Mouse (Mus musculus) lung, adult 2 months (tissue): ENCODE results near the gene Ccdc90b. TPM values are rescaled to one million over a fixed set of nuclear protein-coding genes. Genes with fewer than 3 reads are reported as not detected.

ENCODE experiments used
- DNase-seq: peaks from one replicate; pipeline ENCODE4 v3.0.0; 2022
- H3K4me1 ChIP-seq: fragments of 200-500 bp; 2 replicates; pipeline ENCODE4 v1.6.1; 2011; ENCODE audit warnings: low read length; ENCODE audit not compliant: control insufficient read depth, insufficient read depth
- H3K4me3 ChIP-seq: fragments of 200-500 bp; replicated peaks from 2 replicates; pipeline ENCODE3; 2011; ENCODE audit warnings: low read depth, mild to moderate bottlenecking, control low read depth, low read length; ENCODE audit errors: extremely low read depth
- CTCF ChIP-seq: fragments of 200-500 bp; IDR thresholded peaks from 2 replicates; pipeline ENCODE4 v1.5.1; 2011; ENCODE audit warnings: mild to moderate bottlenecking, low read length, control low read depth; ENCODE audit not compliant: insufficient read depth
- POLR2A ChIP-seq: fragments of 200-500 bp; IDR thresholded peaks from 2 replicates; pipeline ENCODE4 v1.6.1; 2011; ENCODE audit warnings: low read depth, mild to moderate bottlenecking, control low read depth, low read length, borderline replicate concordance; ENCODE audit errors: extremely low read depth
- WGBS: fragments of 180-500 bp; shearing (Covaris S2); methylation state at CpG from one replicate; pipeline ENCODE4 v1.1.7; 2018; 5-methylcytosine and 5-hydroxymethylcytosine counted together
- polyA plus RNA-seq: library from polyadenylated mRNA; depleted of rRNA; stranded (reverse); fragments of >200 nt; gene quantifications from 2 replicates; pipeline ENCODE4 v1.2.3, GENCODE M21; 2012; rRNA removed

Ccdc90b gene
- polyA plus RNA-seq, 1 experiment = 5.3 TPM

DNA sequence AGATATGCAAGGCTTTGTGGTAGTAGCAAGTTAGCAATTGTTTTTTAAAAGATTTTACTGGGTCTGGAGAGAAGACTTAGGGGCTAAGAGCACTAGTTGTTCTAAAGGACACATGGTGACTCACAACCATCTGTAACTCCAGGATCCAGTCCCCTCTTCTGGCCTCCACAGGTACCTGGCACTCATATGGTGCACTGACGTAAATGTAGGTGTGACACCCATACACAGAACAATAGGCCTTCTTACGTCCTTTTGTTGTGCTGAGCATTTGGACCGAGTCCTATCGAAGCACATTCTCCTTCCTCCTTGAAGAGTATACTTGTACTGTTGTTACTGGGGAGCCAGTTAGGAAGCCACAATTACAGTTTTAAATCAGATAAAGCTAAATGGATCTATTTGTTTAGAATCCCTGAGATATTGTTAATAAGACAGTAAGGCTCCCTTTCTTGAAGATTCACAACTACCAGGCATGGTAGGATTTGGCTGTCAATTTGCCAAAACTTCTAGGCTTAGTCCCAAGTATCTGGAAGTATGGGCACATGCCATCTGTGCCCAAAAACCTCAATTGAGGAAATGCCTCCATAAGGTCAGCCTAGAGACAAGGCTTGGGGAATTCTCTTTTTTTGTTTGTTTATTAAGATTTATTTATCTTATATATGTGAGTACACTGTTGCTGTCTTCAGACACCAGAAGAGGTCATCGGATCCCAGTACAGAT lies 19.7 kb downstream of the Ccdc90b start:
- 62% methylated on average over 5 of the region's 5 CpGs for WGBS
- TF ChIP-seq POLR2A (no peak), CTCF (no peak)

GRCm38 (mm10) chr7:92583567-92583966 lies 22.6 kb downstream of the Ccdc90b start:
- DNase-seq = no peak
- no peak for TF ChIP-seq CTCF
- TF ChIP-seq POLR2A = no peak
- Histone ChIP-seq H3K4me1 (no peaks in the 10 kb centered on the region), H3K4me3 (no peak overlapping the region)
- WGBS = 87% methylated on average over 7 of the region's 7 CpGs

More for the DNA sequence above, 19.7 kb downstream of the Ccdc90b start:
- no peak for DNase-seq
- Histone ChIP-seq H3K4me1 (no peaks in the 10 kb centered on the region), H3K4me3 (no peak overlapping the region)

- 80% methylated on average over 7 of the region's 7 CpGs for WGBS
- TF ChIP-seq CTCF (no peak), POLR2A (no peak)
These were observed 29.0 kb downstream of the Ccdc90b start for GRCm38 (mm10) chr7:92589986-92590385.

GRCm38 (mm10) chr7:92590842-92591241 lies 29.9 kb downstream of the Ccdc90b start:
- Histone ChIP-seq H3K4me3 (no peak overlapping the region), H3K4me1 (no peaks in the 10 kb centered on the region)
- DNase-seq = no peak
- whole genome bisulfite sequencing = 87% methylated on average over 2 of the region's 2 CpGs
- TF ChIP-seq POLR2A = no peak
- TF ChIP-seq CTCF = no peak

More at GRCm38 (mm10) chr7:92589986-92590385, 29.0 kb downstream of the Ccdc90b start:
- no peaks in the 10 kb centered on the region for H3K4me1 ChIP-seq
- DNase-seq = no peak
- H3K4me3 ChIP-seq = no peak overlapping the region

- H3K4me1 ChIP-seq = no peaks in the 10 kb centered on the region
- TF ChIP-seq CTCF (no peak), POLR2A (no peak)
- WGBS = 89% methylated on average over 7 of the region's 7 CpGs
- no peak overlapping the region for H3K4me3 ChIP-seq
- DNase-seq = no peak
These were observed 44.0 kb downstream of the Ccdc90b start for GRCm38 (mm10) chr7:92604961-92605360.

DNA sequence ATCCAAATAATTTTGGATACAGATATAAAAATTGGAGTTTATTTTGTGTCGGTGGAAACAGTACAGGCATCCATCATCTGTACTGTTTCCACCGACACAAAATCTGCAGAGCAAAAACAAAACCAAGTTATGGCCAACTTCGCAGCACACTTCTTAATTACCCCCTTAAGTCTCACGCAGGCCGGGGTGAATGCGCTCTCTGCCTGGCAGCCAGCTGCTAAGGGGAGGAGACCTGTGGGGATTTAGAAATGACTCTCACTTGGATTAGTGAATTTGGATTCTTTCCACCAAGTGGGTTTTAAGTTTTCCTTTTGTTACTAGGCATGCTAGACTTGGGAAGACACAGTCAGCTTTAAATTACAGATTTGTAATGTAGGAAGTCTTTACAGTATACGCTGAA lies 49.9 kb downstream of the Ccdc90b start:
- TF ChIP-seq POLR2A (no peak), CTCF (no peak)
- 65% methylated on average over 7 of the region's 7 CpGs for WGBS
- no peaks in the 10 kb centered on the region for H3K4me1 ChIP-seq

GRCm38 (mm10) chr7:92624488-92624887 lies 63.5 kb downstream of the Ccdc90b start:
- Histone ChIP-seq H3K4me3 (no peak overlapping the region), H3K4me1 (no peaks in the 10 kb centered on the region)
- 29% methylated on average over 2 of the region's 2 CpGs for WGBS
- no peak for TF ChIP-seq POLR2A
- no peak for DNase-seq

More for the DNA sequence above, 49.9 kb downstream of the Ccdc90b start:
- DNase-seq = no peak
- no peak overlapping the region for H3K4me3 ChIP-seq

DNA sequence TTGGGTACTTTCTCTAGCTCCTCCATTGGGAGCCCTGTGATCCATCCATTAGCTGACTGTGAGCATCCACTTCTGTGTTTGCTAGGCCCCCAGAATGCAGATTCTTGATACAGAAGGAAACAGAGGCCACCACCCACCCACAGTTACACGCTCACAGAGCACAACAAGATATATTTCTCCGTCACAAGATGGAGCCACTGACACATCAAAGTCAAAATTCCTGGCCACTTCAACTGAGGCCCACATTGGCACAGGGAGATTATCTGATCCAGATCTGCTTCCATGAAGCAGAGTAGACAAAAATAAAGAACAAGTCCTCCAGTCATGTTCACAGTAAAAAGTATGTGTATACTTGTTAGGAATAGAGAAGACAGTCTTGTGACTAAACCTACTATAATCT lies 69.2 kb downstream of the Ccdc90b start:
- TF ChIP-seq CTCF (no peak), POLR2A (no peak)
- Histone ChIP-seq H3K4me1 (no peaks in the 10 kb centered on the region), H3K4me3 (no peak overlapping the region)
- 37% methylated on average over 2 of the region's 2 CpGs for WGBS
- no peak for DNase-seq

Other genes with a start within 250 kb of the Ccdc90b start
- 2.3 and 3.4 TPM in 2 replicates for gene Ankrd42, start 76.0 kb downstream of the Ccdc90b start, polyA plus RNA-seq
- 14.7 and 17.1 TPM in 2 replicates for gene Pcf11, start 108.8 kb downstream of the Ccdc90b start, polyA plus RNA-seq
- gene Rab30, start 180.5 kb downstream of the Ccdc90b start, polyA plus RNA-seq = 0.43 and 0.96 TPM in 2 replicates